ENCODE assay signal across 8 mouse cellular contexts in genomic region chr1:190169911-190170818, GRCm38 (mm10). TPM values are rescaled to one million over a fixed set of nuclear protein-coding genes. Genes with fewer than 3 reads are reported as not detected.
DNase-seq lines count a peak whose midpoint lies in the region; ATAC-seq lines count a peak whose summit lies in the region.

Gene Prox1, minus strand, starts transcription at chr1:190170714.

- H3K9ac ChIP-seq in embryonic facial prominence, embryonic 11.5 days (replicated peaks; ENCODE audit: low read length) = peak within 1 kb of the TSS; percentile 50
- H3K9ac ChIP-seq in stomach, embryonic 16.5 days (ENCODE audit: low read length) = peak within 1 kb of the TSS; percentile 71

- H3K4me3 ChIP-seq in embryonic facial prominence, embryonic 11.5 days (ENCODE audit: low read depth, low read length) = peak within 1 kb of the TSS; percentile 58
- H3K4me3 ChIP-seq in midbrain, embryonic 10.5 days = peak within 1 kb of the TSS; percentile 83
- peak within 1 kb of the TSS; percentile 57 for H3K4me3 ChIP-seq in stomach, embryonic 16.5 days (replicated peaks; ENCODE audit: low read length)

- peak; percentile 22 to 46 for DNase-seq in urinary bladder, adult 18-20 months (ENCODE audit: low spot score in 2 of 2)
- DNase-seq in urinary bladder, postnatal 25 days (ENCODE audit: low spot score) = no peak
- peak; percentile 88 for DNase-seq in embryonic facial prominence, embryonic 11.5 days (ENCODE audit: low spot score)
- DNase-seq in heart, adult 9 months (ENCODE audit: low spot score in 2 of 2) = peak; percentile 78 to 81
- peak; percentile 71 for DNase-seq in kidney, adult 18-20 months
- peak; percentile 81 for DNase-seq in left cerebral cortex, postnatal 4 days
- DNase-seq in midbrain, embryonic 10.5 days (ENCODE audit: low spot score) = peak; percentile 91

- peak; percentile 79 for ATAC-seq in embryonic facial prominence, embryonic 11.5 days (replicated peaks; ENCODE audit: insufficient number of reproducible peaks, low FRiP score, low TSS enrichment, low read depth)
- peak; percentile 86 for ATAC-seq in stomach, embryonic 16.5 days (ENCODE audit: insufficient read depth, low FRiP score)

- H3K4me1 ChIP-seq in embryonic facial prominence, embryonic 11.5 days (ENCODE audit: control insufficient read depth, insufficient read depth, low read length) = peaks cover 14% of the 10 kb centered on the region
- peaks cover 84% of the 10 kb centered on the region for H3K4me1 ChIP-seq in midbrain, embryonic 10.5 days
- peaks cover 28% of the 10 kb centered on the region for H3K4me1 ChIP-seq in stomach, embryonic 16.5 days (ENCODE audit: control insufficient read depth, insufficient read depth, low read length)

- under 1% methylated on average over 60 of the region's 62 CpGs for WGBS in embryonic facial prominence, embryonic 11.5 days
- WGBS in midbrain, embryonic 10.5 days = under 1% methylated on average over 59 of the region's 62 CpGs
- WGBS in stomach, embryonic 16.5 days = under 1% methylated on average over 62 of the region's 62 CpGs

- intact Hi-C loops in left cerebral cortex, postnatal 4 days (cut with DNase I) = loop anchor here (10.0 kb wide), 1 partner anchor 625 kb away; no protein-coding TSS in a partner anchor

- H3K27me3 ChIP-seq in embryonic facial prominence, embryonic 11.5 days (ENCODE audit: control insufficient read depth, insufficient read depth, low read length) = peaks cover 40% of the 10 kb centered on the region
- peaks cover 68% of the 10 kb centered on the region for H3K27me3 ChIP-seq in midbrain, embryonic 10.5 days (ENCODE audit: low read depth, poor library complexity, severe bottlenecking)
- peaks cover 49% of the 10 kb centered on the region for H3K27me3 ChIP-seq in stomach, embryonic 16.5 days (ENCODE audit: control insufficient read depth, insufficient read depth, low read length)

- no peak within 1 kb of the TSS for H3K27ac ChIP-seq in embryonic facial prominence, embryonic 11.5 days (replicated peaks; ENCODE audit: low read depth, low read length)
- peak within 1 kb of the TSS; percentile 92 for H3K27ac ChIP-seq in midbrain, embryonic 10.5 days (replicated peaks)
- no peak within 1 kb of the TSS for H3K27ac ChIP-seq in stomach, embryonic 16.5 days (ENCODE audit: low read length)

- no peaks in the 10 kb centered on the region for H3K9me3 ChIP-seq in embryonic facial prominence, embryonic 11.5 days (replicated peaks; ENCODE audit: control insufficient read depth, low read length)
- no peaks in the 10 kb centered on the region for H3K9me3 ChIP-seq in midbrain, embryonic 10.5 days (replicated peaks)
- no peaks in the 10 kb centered on the region for H3K9me3 ChIP-seq in stomach, embryonic 16.5 days (replicated peaks; ENCODE audit: control insufficient read depth, low read length)

- H3K4me2 ChIP-seq in embryonic facial prominence, embryonic 11.5 days (ENCODE audit: low read depth, low read length) = peak within 1 kb of the TSS; percentile 89
- peak within 1 kb of the TSS; percentile 75 for H3K4me2 ChIP-seq in stomach, embryonic 16.5 days (ENCODE audit: low read depth, low read length)

- no peaks in the 10 kb centered on the region for H3K36me3 ChIP-seq in embryonic facial prominence, embryonic 11.5 days (replicated peaks; ENCODE audit: control insufficient read depth, insufficient read depth, low read depth, low read length)
- no peaks in the 10 kb centered on the region for H3K36me3 ChIP-seq in midbrain, embryonic 10.5 days
- no peaks in the 10 kb centered on the region for H3K36me3 ChIP-seq in stomach, embryonic 16.5 days (ENCODE audit: control insufficient read depth, insufficient read depth, low read length)

RNA-seq across cellular contexts. Expression of gene Prox1, which starts in this region (rescaled TPM):
- polyA plus RNA-seq in embryonic facial prominence, embryonic 11.5 days (2014; fragmentation: Nextera tagmentation; extraction: Ambion mirVana) = 1.9 and 3.2 TPM in 2 replicates
- 10 to 100 TPM; 11.6 to 16.3 TPM for total RNA-seq in left cerebral cortex, postnatal 4 days (2021)
- polyA plus RNA-seq in midbrain, embryonic 10.5 days (2016; fragmentation: Nextera tagmentation; extraction: Ambion mirVana) = 6.5 and 10.3 TPM in 2 replicates
- polyA plus RNA-seq in stomach, embryonic 16.5 days (2015; fragmentation: Nextera tagmentation; extraction: Ambion mirVana) = 1.5 and 2.5 TPM in 2 replicates
